Mouse (Mus musculus) brain, embryonic 14.5 days (tissue): ENCODE results near the gene Slc5a5. TPM values are rescaled to one million over a fixed set of nuclear protein-coding genes. Genes with fewer than 3 reads are reported as not detected.
A peak's percentile ranks its signal among the peaks of the same experiment; 100 is the strongest.

ENCODE experiments used
- DNase-seq: peaks from one replicate; pipeline ENCODE4 v3.0.0-alpha.2; 2011; ENCODE audit warnings: low read depth
- CTCF ChIP-seq: fragments of 200-500 bp; IDR thresholded peaks from 2 replicates; pipeline ENCODE4 v1.5.1; 2012; ENCODE audit warnings: inconsistent platforms, mild to moderate bottlenecking, moderate library complexity, borderline replicate concordance; ENCODE audit not compliant: insufficient read depth, insufficient read length; ENCODE audit errors: extremely low read depth
- POLR2A ChIP-seq: fragments of 200-500 bp; IDR thresholded peaks from 2 replicates; pipeline ENCODE4 v1.6.1; 2012; ENCODE audit warnings: mild to moderate bottlenecking, inconsistent platforms, borderline replicate concordance; ENCODE audit not compliant: poor library complexity, insufficient read depth, insufficient read length, severe bottlenecking; ENCODE audit errors: extremely low read depth
- polyA plus RNA-seq: library from polyadenylated mRNA; depleted of rRNA; stranded (reverse); fragments of >200 nt; gene quantifications from 2 replicates; pipeline ENCODE4 v1.2.3, GENCODE M21; 2012

The Slc5a5 gene
- polyA plus RNA-seq, 1 experiment: 1.2 TPM

- TF ChIP-seq CTCF (no peak), POLR2A (no peak)
- DNase-seq: no peak
Measured at GRCm38 (mm10) chr8:70849333-70849990, 43.1 kb downstream of the Slc5a5 start.

DNA sequence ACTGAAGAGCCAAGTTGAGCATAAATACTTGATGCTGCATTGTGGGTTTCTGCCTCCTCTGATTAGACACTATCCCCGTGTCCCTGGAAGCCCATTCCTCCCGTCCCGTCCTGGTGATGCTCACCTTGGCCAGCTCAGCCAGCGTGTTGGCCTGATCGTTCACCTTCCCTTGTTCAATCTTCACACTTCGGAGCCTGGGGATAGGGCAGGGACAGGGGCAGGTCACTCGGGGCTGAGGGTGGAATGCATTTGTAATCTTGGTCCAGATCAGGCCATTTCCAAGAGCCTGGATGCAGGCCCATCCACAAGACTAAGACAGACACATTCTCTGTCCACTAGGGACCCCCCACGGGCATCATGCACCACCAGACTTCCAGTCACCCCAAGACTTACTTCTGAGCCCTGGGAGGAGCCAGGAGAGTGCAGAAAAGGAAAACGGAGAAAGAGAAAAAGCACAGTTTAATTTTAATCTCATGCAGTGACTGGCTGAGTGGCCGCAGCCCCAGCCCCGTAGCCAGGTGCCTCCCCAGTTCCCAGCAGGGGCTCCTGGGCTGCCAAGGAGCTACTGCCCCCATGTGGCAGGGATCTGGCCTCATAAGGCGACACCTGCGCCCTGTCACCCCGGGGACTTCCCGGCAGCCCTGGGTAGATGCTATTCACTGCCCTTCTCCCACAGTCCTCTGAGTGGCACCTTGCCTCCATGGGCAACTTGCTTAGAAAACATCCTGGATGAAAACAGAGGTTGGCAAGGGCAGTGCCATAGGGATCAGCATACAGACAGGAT is 46.0 kb downstream of the Slc5a5 start:
- no peak for DNase-seq
- no peak for TF ChIP-seq POLR2A
- no peak for TF ChIP-seq CTCF

- DNase-seq: no peak
- TF ChIP-seq POLR2A (no peak), CTCF (no peak)
Measured at GRCm38 (mm10) chr8:70845108-70845507, 47.4 kb downstream of the Slc5a5 start.

GRCm38 (mm10) chr8:70844523-70844922 is 48.0 kb downstream of the Slc5a5 start:
- DNase-seq: peak; percentile 91
- peak; percentile 100 for TF ChIP-seq CTCF
- no peak for TF ChIP-seq POLR2A

DNA sequence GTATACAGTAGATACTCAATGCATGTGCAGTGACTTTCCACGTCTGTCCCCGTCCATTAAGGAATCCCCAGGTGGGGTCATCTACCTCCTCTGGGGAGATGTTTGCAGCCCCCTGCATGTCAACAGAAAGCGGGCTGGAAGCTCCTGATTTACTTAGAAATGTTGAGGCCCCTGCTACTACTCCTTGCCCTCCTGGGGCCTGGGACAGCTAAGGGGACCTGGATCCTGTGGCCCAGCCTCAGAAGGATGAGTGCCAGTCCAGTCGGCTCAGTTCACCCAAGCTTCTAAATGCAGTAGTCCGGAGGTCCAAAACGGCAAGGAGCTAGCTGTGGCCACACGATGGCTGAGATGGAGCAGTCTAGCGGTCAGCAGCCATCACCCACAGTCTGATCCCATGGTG is 48.6 kb downstream of the Slc5a5 start:
- no peak for DNase-seq
- TF ChIP-seq POLR2A (no peak), CTCF (no peak)

- no peak for DNase-seq
- TF ChIP-seq POLR2A (no peak), CTCF (no peak)
Measured at GRCm38 (mm10) chr8:70843214-70843773, 49.3 kb downstream of the Slc5a5 start.

DNA sequence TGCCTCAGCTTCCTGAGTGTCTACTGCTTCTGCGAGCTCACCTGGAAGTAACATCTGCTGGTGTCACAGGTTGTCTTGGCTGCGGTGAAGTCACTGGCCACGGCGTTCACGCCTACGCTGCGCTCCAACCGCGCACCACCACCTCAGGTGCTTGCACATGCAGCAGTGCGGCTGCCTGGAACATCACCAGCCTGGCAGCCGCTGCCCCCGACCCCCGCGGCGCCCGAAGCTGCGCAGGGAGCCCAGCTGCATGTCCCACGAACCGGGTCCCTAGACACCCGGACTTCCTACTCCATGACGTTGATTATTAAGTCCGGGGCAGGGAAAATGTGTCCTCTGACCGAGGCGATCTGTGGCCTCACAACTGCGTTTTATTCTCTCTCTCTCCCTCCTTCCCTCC is 50.1 kb downstream of the Slc5a5 start:
- TF ChIP-seq CTCF: no peak
- TF ChIP-seq POLR2A: no peak
- DNase-seq: no peak

DNA sequence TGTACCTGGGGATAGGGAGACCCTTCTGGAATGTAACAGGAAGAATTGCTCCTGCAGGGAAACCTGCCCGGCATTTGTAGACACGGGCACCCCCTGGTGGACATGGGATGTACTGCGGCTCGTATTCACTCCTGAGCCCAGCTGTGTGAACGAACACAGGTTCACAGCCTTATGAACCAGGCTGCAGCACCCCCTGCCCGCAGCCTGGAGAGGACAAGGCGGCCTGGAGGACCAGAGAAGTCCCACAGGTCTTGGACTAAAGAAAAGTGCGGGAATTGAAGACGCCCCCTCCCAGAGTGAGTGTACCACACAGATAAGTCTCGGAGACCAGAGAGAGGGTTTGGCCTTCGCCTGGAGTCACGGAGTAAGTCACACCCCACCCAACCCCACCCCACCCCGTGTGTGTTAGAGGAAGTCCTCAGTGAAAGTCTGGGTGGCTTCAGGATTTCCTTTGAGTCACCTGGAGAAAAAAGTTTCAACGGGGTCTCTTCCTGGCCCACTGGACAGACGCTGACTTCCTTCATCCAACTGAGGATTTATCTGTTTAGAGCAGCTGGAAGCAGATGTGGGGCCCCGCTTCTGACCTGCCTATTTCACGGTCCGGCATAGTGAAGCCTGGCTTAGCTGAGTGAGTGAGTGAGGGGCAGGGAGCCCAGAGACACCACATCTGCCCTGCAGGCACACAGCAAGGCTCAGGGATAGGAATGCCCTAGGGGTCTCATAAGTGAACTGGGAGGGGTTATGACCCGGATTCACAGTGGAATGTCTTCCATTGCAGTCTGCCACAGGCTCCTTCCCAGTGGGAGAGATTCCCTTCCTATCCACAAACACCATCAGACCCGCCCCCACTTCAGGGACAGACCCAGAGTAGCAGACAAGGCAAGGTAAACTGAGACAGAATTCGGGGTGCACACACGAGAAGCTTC is 51.1 kb downstream of the Slc5a5 start:
- DNase-seq: peak; percentile 87

GRCm38 (mm10) chr8:70840590-70840989 is 52.0 kb downstream of the Slc5a5 start:
- TF ChIP-seq POLR2A: no peak
- TF ChIP-seq CTCF: no peak
- DNase-seq: no peak

More for the DNA sequence above, 51.1 kb downstream of the Slc5a5 start:
- TF ChIP-seq POLR2A (no peak), CTCF (peak; percentile 96)

DNA sequence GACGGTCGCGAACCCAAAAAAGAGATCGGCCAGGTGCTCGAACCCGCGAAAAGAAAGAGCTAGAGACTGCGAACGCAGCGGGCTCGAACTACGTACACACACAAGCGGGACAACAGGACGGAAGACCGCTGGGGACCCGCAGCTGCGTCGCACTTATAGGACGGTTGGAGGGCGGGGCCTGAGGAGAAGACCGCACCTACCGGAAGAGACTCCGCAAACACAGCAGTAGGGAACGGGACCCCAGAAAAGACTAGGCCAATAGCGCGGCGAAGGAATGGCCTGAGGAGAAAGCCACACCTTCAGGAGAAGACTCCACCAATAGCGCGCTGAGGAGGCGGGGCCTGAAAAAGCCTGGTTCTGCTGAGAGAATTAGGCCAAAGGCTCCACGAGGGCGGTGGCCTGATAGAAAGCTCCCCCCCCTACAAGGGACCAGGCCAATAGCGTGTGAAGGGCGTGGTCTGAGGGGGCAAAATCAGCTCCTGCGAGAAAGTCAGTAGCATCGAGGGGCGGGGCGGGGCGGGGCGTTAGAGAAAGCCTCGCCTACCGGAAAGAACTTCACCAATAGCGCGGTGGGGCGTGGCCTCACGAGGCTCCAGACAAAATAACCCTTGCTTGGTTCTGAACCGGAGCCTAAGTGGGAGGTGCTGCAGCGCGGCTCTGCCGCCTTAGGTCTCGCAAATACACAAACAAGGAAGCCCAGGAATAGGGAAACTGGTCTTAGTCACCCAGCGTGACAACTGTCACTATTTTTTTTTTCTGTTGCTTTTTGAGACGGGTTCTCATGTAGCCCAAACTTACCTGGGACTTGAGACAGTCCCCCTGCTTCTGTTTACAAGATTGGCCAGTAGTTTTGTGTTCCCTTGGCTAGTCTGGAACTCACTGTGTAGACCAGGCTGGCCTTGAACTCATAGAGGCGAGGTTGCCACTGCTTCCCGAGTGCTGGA is 52.9 kb downstream of the Slc5a5 start, which contains the start of gene Arrdc2:
TSS of gene Arrdc2 (minus strand) at position 313 of the 944 bp plus-strand sequence.
- TF ChIP-seq CTCF (no peak), POLR2A (peak; percentile 63; the same call in 1 of the 2 replicates)
- peak; percentile 100 for DNase-seq
